Mouse (Mus musculus) T-helper 1 cell (primary cell): ENCODE data around the gene Ttll4.

Experiments
- in situ Hi-C: fragments of 300-600 bp; cut with MboI, MseI; formaldehyde crosslinking; loops from one replicate; pipeline ENCODE4 v1.15.1; 2025; ENCODE audit warnings: high pct_unique_total_duplicates

The Ttll4 gene

DNA sequence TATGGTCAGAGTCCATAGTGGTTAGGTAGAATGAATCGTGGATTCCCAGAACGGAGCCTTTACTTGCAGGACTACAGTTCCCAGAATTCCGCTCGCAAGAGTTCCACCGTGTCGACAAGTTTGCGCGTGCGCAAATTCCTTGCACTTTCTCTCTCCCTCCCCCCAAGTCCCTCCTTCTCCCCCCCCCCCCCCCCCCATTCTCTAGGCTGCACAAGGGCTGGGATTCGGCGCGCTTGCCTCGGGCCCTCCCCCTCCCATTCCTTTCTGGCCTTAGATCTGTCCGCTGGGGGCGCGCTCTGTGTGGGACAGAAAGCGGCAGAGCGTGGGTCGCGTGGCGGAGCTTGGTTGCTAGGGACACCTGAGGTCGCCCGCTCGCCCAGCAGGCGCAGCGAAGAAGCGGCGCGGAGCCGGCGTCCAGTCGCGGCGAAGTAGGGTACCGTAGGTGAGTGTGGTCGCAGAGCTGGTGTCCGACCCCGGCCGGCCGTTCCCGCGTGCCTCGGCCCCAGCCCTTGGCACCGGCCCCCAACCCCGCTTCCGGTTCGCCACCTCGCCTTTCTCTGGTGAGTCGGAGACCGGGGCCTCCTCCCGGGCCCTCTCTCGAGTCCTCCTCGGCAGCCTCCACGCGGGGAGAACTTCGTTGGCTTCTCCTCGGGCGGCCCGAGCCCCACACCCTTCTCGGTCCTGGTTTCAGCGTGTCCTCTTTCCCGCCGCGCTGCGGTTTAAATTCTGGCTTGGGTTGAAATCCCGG lies at the start of gene Ttll4:
Gene Ttll4 (plus strand): TSS at position 298 of the 748 bp plus-strand sequence.
- in situ Hi-C loops: no loop called here

DNA sequence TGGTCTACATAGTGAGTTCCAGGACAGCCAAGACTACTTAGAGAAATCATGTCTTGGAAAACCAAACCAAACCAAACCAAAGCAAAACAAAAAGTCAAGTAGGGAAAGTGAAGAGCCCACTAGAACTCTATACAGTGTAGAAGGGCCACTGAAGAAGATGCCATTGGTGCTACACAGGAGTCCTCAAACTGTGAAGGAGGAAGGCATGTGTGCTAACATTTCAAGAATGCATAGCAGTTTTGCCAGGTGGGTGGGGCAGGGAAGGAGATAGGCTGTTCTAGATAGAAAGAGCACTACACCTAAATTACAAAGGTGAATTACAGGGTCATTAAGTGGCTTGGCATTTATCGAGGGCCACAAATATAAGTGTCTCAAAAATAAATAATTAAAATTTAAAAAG lies 37.4 kb upstream of the Ttll4 start:
- in situ Hi-C loops: no loop called here

DNA sequence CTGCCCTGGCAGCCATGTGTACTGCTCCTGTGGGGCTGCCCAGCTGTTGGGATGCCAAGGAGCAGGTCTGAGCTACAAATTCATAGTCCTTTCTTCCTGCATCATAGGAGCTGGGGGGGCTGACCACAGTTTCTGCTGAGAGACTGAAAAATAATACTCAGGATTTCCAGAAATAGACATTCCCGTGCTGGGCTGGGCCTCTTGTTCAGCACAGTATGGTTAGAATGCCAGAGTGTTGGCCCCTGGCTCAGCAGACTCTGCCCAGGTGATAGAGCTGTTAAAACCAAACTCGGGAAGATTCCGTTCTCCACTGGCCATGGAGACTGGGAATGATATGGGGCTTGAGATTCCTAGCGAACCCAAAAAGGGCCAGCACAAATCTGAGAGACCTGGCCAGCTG lies 35.5 kb upstream of the Ttll4 start:
- in situ Hi-C loops: no loop called here

DNA sequence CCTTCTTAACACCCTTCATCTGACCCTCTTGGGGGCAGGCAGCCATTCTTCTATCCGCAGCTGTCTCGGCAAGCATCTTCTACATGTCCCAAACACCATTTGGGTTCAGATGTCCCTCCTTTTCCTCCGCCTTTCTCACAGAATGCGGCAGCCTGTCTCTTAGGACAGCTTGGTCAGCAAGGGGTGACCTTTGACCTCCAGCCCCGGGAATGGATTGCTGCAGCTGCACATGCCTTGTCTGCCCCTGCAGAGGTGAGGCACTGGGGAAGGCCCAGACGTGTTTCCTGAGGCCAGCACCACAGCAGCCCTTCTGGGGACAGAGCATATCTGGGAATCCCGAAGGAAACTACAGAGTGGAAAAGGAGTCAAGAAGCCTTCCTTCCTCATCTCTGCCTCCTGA lies 33.5 kb upstream of the Ttll4 start:
- in situ Hi-C loops: no loop called here

DNA sequence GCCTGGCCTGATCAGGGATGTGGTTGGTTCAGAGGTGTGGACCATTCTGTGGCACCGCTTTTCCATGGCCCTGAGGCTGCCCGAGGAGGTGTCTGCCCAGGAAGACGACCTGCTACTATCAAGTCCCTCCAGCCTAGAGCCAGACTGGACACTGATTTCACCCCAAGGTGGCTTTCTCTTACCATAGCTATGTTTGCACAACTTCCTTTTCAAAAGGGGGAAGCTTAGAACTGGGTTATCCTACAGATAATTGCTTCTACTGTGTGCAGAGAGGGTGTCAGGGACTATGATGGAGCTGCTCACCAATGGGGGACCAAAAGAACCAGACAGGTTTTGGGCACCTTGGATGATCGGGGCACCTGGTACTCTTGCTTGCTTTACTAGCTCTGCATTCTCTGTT lies 28.8 kb upstream of the Ttll4 start:
- in situ Hi-C loops: no loop called here

DNA sequence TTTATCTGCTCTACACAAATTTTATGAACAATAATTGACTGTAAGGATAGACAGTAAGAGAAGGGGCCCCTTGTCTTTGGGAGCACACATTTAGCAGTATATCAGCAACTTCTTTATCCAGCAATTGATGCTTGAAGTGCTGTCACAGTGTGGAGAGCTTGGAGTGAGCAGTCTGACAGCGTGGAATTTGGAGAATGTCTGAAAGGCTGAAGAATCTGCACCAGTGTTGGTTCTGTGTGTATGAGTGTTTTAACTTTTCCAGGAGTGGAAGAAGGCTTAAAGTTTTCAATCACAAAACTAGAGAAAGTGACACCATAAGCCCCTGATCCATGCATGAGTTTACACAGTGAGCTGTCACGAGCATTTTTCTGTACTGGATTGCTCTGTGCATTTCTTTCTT lies 18.0 kb upstream of the Ttll4 start:
- in situ Hi-C loops: no loop called here

DNA sequence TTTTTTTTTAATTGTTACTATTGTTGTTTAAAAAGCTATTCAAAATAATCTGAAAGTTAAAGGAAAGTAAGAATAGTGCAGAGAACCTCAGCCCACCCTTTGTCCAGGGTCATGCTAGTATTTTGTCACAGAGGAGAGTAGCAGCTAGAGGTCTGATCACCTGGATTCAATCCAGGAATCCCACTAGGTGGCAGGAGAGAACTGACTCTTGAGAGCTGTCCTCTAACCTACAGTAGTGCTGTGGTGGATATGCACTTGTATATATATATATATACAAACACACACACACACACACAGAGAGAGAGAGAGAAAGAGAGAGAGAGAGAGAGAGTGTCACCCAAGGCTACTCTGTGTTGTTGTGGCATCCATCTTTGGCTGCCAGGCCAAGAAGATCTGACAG lies 17.6 kb upstream of the Ttll4 start:
- in situ Hi-C loops: no loop called here

DNA sequence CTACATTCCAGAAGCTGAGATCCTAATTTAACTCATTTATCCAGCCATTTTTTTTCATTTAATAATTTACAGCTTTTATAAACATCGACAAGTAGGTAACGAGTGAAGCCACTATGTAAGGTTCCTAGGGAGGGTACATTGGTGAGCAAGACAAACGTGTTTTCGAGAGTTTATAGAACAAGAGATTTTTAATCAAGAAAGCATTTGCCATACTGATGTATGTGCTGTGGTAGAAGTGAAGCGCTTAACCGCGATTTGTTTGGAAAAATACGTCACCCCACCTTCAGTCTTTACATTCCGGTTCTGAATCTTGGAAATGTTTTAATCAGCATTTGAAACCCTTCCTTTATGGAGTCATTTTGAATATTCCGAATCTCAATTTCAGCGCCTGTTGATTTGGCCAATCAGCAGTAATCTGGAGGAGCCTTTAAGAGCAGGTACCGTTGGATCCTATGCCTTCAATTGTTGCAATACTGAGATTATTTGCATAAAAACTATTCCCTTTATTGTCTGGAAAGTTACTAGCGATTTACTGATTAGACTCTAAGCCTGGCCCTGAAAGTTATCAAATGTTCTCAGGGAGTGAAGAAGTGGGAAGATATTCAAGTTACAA lies 814 bp downstream of the Ttll4 start:
- in situ Hi-C loops: no loop called here

DNA sequence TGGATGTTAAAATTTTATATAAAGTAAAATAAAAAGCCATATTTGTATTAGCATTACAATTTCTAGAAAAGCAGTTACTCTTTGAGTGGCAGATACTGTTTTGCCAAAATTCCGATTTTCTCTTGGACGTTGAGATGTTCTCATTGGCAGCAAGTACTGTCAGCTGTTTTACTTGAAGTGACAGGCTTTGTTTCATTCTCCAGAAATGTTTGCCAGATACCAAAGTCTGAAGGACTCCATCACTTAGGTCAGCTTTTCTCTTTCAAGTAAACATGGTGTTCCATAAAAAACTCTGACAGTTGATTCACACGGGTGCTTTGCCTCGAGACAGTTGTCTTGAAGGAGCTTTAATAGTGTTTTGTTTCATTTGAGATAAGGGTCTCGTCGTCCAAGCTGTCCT lies 3.6 kb downstream of the Ttll4 start:
- in situ Hi-C loops: no loop called here

DNA sequence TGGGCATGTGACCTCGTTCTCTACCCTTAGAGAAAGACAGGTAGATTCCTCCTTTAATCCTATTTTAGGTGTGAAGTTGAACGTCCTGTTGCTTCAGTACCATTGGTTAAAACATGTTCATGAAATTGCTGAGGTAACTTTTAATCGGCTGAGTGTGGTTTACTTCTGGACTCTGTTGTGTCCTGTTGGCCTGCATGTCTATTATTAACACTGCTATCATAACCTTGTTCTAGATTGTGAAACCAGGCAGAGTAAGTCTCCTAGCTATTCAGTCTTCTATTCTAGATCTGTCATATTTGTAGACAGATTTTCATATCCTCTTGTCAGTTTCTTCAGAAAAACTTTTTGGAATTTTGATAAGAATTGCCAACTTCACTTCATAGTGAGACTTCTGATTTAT lies 6.8 kb downstream of the Ttll4 start:
- in situ Hi-C loops: no loop called here

DNA sequence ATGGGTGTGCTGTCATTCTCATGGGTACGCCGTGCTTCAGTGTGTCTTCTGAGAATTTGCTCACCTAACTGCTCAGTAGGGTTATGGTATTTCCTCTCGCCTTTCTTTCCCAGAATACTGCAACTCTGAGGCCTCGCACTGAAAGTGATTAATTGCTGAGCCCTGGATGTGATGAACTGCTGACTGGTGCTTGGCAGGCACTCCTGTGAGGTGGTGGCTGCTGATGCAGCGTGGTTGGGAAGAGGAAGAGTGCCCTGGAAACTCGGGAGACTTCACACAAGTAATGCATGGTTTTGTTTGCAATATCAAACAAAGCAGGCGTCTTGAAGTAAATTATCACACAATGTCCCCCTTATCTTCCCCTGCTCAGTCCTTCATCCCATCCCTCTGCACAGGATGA lies 11.2 kb downstream of the Ttll4 start:
- in situ Hi-C loops: no loop called here

DNA sequence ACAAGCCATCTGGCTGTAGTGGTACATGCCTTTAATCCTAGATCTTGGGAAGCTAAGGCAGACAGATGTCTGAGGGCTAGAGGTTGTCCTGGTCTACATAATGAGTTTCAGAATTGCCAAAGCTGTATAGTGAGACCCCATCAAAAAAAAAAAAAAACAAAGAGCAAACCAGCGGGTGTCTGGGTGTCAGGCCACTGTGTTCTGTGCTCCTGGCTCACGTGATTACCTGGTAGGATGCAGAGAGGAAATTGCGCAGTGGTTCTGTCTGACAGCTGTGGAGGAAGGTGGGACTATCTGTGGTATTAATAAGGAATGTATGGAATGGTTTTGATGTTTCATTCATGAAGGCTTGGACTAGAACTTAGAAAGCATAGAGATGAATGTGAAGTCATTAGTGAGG lies 15.3 kb downstream of the Ttll4 start:
- in situ Hi-C loops: no loop called here

DNA sequence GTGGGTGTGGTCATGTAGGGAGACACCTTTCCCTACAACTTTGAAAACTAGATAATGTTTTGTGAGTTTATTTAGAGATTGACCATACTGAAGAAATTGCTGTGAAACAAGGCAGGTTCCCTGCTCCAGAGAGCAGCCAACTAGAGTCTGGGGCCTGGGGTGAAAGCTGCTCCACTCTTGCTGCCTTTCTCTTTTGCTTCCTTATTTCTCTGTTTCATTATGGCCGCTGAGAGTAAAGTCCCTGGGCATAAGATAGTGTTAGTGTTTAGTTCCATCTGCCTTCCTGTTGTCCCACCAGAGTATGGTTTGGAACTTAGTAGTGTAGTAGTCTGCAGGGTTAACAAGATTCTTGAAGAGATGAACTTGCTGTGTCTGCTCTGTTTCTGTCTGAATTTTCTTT lies 16.3 kb downstream of the Ttll4 start:
- in situ Hi-C loops: no loop called here

DNA sequence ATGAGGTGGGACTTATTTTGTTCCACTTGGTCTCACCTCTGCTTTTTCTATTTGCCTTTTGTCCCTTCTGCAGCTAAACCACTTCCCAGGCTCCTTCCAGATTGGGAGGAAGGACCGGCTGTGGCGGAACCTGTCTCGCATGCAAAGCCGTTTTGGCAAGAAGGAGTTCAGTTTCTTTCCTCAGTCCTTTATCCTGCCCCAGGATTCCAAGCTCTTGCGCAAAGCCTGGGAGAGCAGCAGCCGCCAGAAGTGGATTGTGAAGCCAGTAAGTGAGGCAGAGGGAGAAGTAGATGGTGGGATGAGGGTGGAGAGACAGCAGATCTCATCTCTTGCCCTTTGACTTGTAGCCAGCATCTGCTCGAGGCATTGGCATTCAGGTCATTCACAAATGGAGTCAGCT lies 25.6 kb downstream of the Ttll4 start:
- in situ Hi-C loops: no loop called here

DNA sequence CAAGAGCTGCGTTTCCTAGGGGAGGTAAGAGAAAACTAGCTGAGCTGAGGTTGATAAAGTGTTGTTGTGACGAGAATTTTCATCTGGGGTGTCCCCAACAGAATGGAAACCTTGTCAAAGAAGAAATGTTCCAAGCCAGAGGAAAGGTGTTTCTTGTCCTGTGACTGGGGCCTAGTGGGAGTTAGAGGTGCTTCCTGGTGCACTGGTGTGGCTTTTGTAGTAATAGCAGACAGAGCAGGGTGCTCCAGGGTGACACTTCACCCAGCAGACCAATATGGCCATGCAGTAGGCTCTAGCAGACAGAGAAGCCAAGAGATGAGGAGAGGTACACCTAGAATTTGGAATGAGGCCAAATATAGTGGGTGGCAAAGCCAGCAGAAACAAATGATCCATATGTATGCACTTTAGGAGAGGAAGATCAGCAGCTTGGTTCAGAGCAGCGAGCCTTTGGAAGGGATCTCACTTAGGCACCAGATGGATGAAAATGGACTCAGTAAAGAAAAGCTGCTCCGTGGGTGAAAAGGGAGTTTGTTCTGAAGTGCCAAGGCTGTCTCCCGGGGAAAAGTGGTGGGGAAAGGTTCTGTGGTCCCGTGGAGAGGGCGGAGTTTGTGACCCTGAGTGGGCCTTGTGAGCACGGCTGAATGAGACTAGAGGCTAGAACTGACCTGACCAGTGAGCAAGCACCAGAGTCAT lies 32.5 kb downstream of the Ttll4 start:
- in situ Hi-C loops: no loop called here

DNA sequence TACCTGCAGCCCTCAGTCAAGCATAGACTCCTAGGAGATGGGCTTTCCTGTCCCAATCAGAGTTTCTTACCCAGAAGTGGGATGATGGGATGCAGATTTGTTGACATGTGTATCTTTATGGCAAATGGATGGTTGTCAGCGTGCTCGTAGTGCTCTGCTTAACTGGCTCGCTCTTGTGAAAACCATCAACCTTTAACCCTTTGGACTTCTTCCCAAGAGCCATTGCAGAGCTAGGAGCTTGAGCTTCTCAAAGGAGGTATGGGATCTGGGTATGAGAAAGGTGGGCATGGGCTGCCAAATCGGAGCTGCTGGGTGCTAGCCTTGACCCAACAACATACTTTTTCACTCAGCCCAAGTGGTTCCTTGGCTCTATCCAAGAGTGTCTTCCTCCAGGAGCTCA lies 34.3 kb downstream of the Ttll4 start:
- in situ Hi-C loops: no loop called here

DNA sequence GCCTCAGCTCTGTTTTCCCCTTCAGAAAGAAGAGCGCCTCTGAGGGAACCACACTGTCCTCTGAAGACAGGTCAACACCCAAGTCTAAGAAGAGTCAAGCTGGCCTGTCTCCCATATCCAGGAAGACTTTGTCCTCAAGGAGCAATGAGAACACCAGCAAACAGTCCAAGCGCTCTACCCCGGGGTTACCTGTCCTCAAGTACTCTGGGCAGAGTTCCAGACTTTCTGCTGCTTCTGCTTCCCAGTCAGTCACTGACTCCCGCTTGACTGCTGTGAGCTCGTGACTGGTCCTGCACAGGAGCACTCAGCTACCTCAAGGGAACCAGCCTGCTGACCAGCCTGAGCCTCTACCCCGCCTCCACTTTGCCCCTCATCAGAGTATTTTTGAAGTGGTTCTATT lies 35.9 kb downstream of the Ttll4 start:
- in situ Hi-C loops: no loop called here

DNA sequence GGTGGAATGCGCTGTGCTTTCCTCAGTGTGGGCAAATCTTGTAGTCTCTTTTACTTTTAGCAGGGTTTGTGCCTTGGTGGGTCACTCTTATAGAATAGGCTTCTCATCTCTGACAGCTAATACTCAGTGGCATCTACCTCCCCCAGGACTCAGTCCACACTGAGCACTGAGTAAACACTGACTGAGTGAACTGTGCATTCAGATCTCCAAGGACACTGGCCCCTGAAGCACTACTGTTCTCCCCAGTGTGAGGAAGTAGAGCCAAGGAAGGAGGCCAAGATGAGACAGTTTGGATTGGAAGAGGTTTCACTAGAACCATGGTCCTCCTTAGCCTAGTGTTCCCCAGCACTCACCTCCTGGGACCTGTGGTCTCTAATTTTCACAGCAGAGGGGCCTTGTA lies 36.8 kb downstream of the Ttll4 start:
- in situ Hi-C loops: no loop called here

DNA sequence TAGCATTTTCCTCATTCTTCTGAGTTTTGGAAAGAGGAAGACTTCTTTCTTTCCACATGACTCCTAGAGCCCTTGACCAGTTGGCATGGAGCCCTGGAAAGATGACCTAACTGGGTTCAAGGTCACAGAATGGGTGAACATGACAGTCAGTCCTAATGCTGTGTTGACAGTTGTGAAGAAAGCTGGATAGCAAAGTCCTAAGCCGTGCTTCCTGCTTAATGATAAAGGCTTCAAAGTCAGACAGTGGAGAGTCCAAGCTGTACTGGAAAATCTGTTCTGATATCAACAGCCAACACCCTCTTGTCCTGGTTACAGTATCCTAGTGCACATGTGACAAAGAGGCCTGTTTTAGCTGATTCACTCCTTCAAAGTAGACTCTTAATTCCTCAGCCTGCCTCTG lies 37.2 kb downstream of the Ttll4 start:
- in situ Hi-C loops: no loop called here

DNA sequence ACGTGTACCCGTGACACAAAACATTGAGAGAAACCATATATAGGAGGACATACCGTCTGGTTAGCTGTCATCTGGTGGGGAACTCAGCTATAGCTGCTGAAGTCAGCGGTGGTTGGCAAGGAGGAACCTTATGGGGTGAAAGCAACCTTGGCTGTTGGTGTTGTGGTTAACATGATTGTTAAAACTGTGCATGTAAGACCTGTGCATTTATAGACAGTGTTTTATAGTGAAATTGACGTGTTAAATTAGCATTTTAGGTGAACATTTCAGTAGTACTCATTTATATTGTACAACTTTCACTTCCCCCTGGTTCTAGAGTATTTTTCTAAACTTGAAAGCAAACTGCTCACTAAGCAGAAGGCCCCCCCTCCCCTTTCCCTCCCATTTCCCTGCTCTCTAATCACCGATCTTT lies 40.6 kb downstream of the Ttll4 start:
- in situ Hi-C loops: no loop called here

DNA sequence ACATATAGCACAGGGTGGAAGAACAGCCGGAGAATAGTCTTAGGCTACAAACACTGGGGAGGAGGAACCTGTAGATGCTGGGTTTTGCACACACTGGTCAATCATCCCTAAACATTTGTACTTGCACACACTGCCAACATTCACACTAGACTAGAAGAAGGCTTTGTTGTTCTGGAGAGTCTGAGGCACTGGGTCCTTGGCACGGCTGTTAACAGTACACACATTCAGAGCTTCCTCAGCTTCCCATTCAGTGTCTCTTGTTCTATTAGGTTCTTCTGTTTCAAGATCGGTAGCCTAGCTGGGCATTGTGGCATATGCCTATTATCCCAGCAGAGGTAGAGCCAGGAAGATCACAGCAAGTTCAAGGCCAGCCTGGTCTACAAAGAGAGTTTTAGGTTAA lies 42.6 kb downstream of the Ttll4 start:
- in situ Hi-C loops: no loop called here

DNA sequence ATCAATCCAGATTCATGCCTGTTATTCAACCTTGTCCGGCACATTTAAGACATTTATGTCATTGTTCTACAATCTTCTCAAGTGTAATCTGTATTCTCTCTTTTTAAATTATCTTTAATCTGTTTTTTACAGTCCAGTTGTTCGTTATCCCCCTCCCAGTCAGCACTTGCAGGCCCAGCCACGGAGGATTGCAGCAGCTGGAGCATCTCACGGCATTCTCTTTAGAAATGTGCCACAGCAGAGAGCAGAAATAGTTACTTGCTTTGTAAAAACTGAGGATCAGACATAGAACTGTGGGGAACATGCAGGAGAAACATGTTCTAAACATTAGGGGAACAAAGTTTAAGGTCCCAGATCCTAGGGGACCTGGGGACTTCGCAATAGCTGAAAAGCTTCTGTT lies 43.5 kb downstream of the Ttll4 start:
- in situ Hi-C loops: no loop called here

DNA sequence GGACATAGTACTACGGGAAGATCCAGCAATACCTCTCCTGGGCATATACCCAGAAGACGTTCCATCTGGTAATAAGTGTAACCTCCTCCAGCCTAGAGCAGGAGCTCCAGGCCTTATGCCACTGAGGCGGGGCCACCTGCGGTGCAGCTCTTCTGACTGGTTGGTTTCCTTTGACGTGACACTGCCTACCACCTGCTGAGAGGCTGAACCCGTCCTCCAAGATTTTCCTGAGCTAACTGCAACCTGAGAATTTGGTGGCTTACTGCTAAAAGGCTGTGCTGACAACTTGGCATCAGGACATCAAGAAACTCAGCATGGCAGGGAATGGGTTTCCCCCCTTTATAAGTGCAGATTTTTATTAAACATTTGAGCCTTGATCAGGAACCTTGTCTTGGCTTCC lies 48.0 kb downstream of the Ttll4 start:
- in situ Hi-C loops: no loop called here
